27 mouse cellular contexts compared by ENCODE assay signal in the genomic region with DNA sequence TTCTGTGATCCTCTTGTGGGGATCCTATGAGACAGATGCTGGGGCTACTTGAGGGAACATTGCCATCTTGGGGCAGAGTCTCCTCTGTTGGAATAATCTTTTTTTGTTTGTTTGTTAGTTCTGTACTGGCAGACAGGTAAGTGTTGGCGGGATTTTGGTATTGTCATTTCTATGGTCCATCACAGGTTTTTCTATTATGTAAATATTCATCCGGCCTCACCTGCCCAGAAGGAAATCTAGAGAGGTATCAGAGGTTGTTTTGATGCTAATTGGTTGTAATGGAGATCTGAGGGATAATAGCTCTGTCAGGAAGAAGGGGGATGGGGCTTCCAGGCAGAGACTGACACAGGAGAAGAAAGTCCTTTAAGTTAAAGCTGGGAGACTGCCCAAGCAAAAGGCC. TPM values are rescaled to one million over a fixed set of nuclear protein-coding genes. Genes with fewer than 3 reads are reported as not detected.
DNase-seq lines count a peak whose midpoint lies in the region; TF ChIP-seq lines count a peak whose summit lies in the region.
"Had no signal": no experiment of that assay in that cellular context is flagged by ENCODE, and none has a peak within 500 bp of the region (broad histone marks: within the 10 kb centered on the region; RNA-seq: fewer than 3 reads in every experiment).

No protein-coding gene starts in this region.

- H3K4me3 ChIP-seq in heart, embryonic 10.5 days = no peak overlapping the region
- H3K4me3 ChIP-seq in MEL (ENCODE audit: control insufficient read depth in 1 of 2, insufficient read depth in 1 of 2, low read depth in 2 of 2, low read length in 2 of 2) = no peak overlapping the region
- H3K4me3 ChIP-seq in cerebellum, adult 2 months (replicated peaks; ENCODE audit: insufficient read depth, low read depth, low read length) = no peak overlapping the region
- H3K4me3 ChIP-seq: embryonic facial prominence, embryonic 13.5 days; embryonic facial prominence, embryonic 15.5 days; erythroblast, embryonic 14.5 days; forebrain, embryonic 10.5 days; forebrain, embryonic 12.5 days had no signal

- no peak for TF ChIP-seq RAD21 in MEL (IDR thresholded peaks at IDR 0.05; ENCODE audit: low read depth, low read length)

- peak overlapping the region; percentile 42 for H3K9ac ChIP-seq in MEL (ENCODE audit: control insufficient read depth, low read depth, low read length, poor library complexity, severe bottlenecking)
- H3K9ac ChIP-seq: embryonic facial prominence, embryonic 13.5 days; embryonic facial prominence, embryonic 15.5 days; forebrain, embryonic 12.5 days had no signal

- no peak for TF ChIP-seq EP300 in MEL (IDR thresholded peaks at IDR 0.05; ENCODE audit: low read depth in 1 of 2, low read length in 2 of 2)

- H3K4me1 ChIP-seq in heart, embryonic 10.5 days = no peaks in the 10 kb centered on the region
- H3K4me1 ChIP-seq in MEL (ENCODE audit: control insufficient read depth in 1 of 2, insufficient read depth in 2 of 2, low read length in 2 of 2) = peaks cover 10 to 30% of the 10 kb centered on the region in 2 experiments
- no peaks in the 10 kb centered on the region for H3K4me1 ChIP-seq in cerebellum, adult 2 months (ENCODE audit: control insufficient read depth, insufficient read depth, low read length)
- H3K4me1 ChIP-seq: embryonic facial prominence, embryonic 13.5 days; embryonic facial prominence, embryonic 15.5 days; forebrain, embryonic 10.5 days; forebrain, embryonic 12.5 days had no signal

- no peaks in the 10 kb centered on the region for H3K27me3 ChIP-seq in heart, embryonic 10.5 days (ENCODE audit: insufficient read depth, poor library complexity, severe bottlenecking)
- no peaks in the 10 kb centered on the region for H3K27me3 ChIP-seq in MEL (ENCODE audit: control insufficient read depth in 1 of 2, insufficient read depth in 2 of 2, low read length in 2 of 2)
- H3K27me3 ChIP-seq in cerebellum, adult 2 months (ENCODE audit: control insufficient read depth, insufficient read depth, low read length) = no peaks in the 10 kb centered on the region
- H3K27me3 ChIP-seq: embryonic facial prominence, embryonic 13.5 days; embryonic facial prominence, embryonic 15.5 days; forebrain, embryonic 12.5 days; Patski had no signal

- no peak for TF ChIP-seq POLR2A in MEL (IDR thresholded peaks at IDR 0.05; ENCODE audit: control insufficient read depth in 1 of 2, insufficient read depth in 1 of 2, low read depth in 1 of 2, low read length in 2 of 2, poor library complexity in 1 of 2)
- no peak for TF ChIP-seq POLR2A in cerebellum, adult 2 months (IDR thresholded peaks at IDR 0.05; ENCODE audit: borderline replicate concordance, insufficient read depth, low read length)

- no peak for TF ChIP-seq CTCF in MEL (IDR thresholded peaks at IDR 0.05 in 2 of 3, conservative IDR thresholded peaks at IDR 0.05 in 1 of 3; ENCODE audit: control insufficient read depth in 1 of 3, insufficient read depth in 1 of 3, low read depth in 2 of 3, low read length in 3 of 3, poor library complexity in 1 of 3, severe bottlenecking in 1 of 3)
- TF ChIP-seq CTCF in cerebellum, adult 2 months (IDR thresholded peaks at IDR 0.05; ENCODE audit: borderline replicate concordance, insufficient read depth, low read depth, low read length) = no peak

- H3K9me3 ChIP-seq in heart, embryonic 10.5 days = no peaks in the 10 kb centered on the region
- H3K9me3 ChIP-seq in MEL (replicated peaks; ENCODE audit: insufficient read depth, low read length) = no peaks in the 10 kb centered on the region
- H3K9me3 ChIP-seq: embryonic facial prominence, embryonic 13.5 days; embryonic facial prominence, embryonic 15.5 days; forebrain, embryonic 10.5 days; forebrain, embryonic 12.5 days had no signal

- peak; percentile 14 for DNase-seq in heart, embryonic 10.5 days (ENCODE audit: low spot score)
- no peak for DNase-seq in heart, postnatal 14 days
- DNase-seq in ES-CJ7 (ENCODE audit: low read depth, low spot score) (peak; percentile 81), MEL (ENCODE audit: low read depth, low spot score) (no peak), ZHBTc4 (ENCODE audit: low read depth, low spot score) (peak; percentile 35)
- no peak for DNase-seq in cerebellum, adult 2 months
- DNase-seq in thymus, postnatal 25 days = no peak
- DNase-seq in testis, postnatal 14 days (ENCODE audit: low spot score) = no peak
- DNase-seq: adrenal gland, adult 8-10 months; adrenal gland, postnatal 14 days; adrenal gland, postnatal 36 days; B cell, adult 2 months; cerebellum, adult 11-12 months; cerebellum, adult 8-10 months; cerebellum, adult 9-11 months; cerebellum, postnatal 14 days; cerebellum, postnatal 36 days; embryo, embryonic 11 days had no signal

- intact Hi-C loops in heart, postnatal 14 days (cut with DNase I) = no loop called here

- H3K36me3 ChIP-seq in heart, embryonic 10.5 days = no peaks in the 10 kb centered on the region
- peaks cover 0 to 19% of the 10 kb centered on the region in 2 experiments; a peak in 2 of 4 replicates for H3K36me3 ChIP-seq in MEL (ENCODE audit: control insufficient read depth in 1 of 2, insufficient read depth in 2 of 2, low read length in 2 of 2)
- H3K36me3 ChIP-seq: embryonic facial prominence, embryonic 13.5 days; embryonic facial prominence, embryonic 15.5 days; forebrain, embryonic 10.5 days; forebrain, embryonic 12.5 days had no signal

- H3K27ac ChIP-seq in heart, embryonic 10.5 days = no peak overlapping the region
- peak overlapping the region; percentile 70 for H3K27ac ChIP-seq in MEL (ENCODE audit: control insufficient read depth, low read depth, low read length)
- H3K27ac ChIP-seq in cerebellum, adult 2 months (ENCODE audit: insufficient read depth, low read length) = no peak overlapping the region
- H3K27ac ChIP-seq: embryonic facial prominence, embryonic 13.5 days; embryonic facial prominence, embryonic 15.5 days; forebrain, embryonic 10.5 days; forebrain, embryonic 12.5 days had no signal

- WGBS in heart, embryonic 10.5 days = 63% methylated on average over 2 of the region's 2 CpGs
- WGBS in cerebellum, adult 2 months = 81% methylated on average over 2 of the region's 2 CpGs

- H3K79me2 ChIP-seq in MEL (ENCODE audit: control insufficient read depth, insufficient read depth, low read length, poor library complexity) = no peaks in the 10 kb centered on the region

TF ChIP-seq in MEL, 35 proteins besides CTCF, POLR2A, EP300 and RAD21:
- TF ChIP-seq MEF2A (IDR thresholded peaks at IDR 0.05; ENCODE audit: extremely low read depth, insufficient replicate concordance, low read depth, low read length, poor library complexity, severe bottlenecking) (no peak), MAX (IDR thresholded peaks at IDR 0.05; ENCODE audit: low read length) (no peak), TBP (IDR thresholded peaks at IDR 0.05; ENCODE audit: low read depth, low read length) (no peak), POLR2AphosphoS5 (IDR thresholded peaks at IDR 0.05; ENCODE audit: borderline replicate concordance, low read depth, low read length) (no peak), MXI1 (IDR thresholded peaks at IDR 0.05; ENCODE audit: low read depth, low read length) (no peak), TAL1 (IDR thresholded peaks at IDR 0.05; ENCODE audit: low read length) (no peak), ZKSCAN1 (IDR thresholded peaks at IDR 0.05; ENCODE audit: low read depth, low read length) (no peak), TCF12 (IDR thresholded peaks at IDR 0.05; ENCODE audit: low read depth, low read length) (no peak), ZMIZ1 (IDR thresholded peaks at IDR 0.05; ENCODE audit: low read depth, low read length) (no peak)
TF ChIP-seq in MEL: peak in this region for 0.

RNA-seq across cellular contexts. Expression of gene Siglecf, which starts 7.1 kb away (rescaled TPM):
- 0.09 and 0.51 TPM in 2 replicates for polyA plus RNA-seq in heart, embryonic 10.5 days (2016; fragmentation: Nextera tagmentation; extraction: Ambion mirVana)
- not detected for total RNA-seq in heart, postnatal 14 days (2021)
- total RNA-seq in MEL (2012; rRNA removed) = 22.6 and 22.7 TPM in 2 replicates
- polyA plus RNA-seq in MEL (2012; ENCODE audit: insufficient read depth in 1 of 2, insufficient read length in 2 of 2, low read depth in 1 of 2, low replicate concordance in 2 of 2, missing spikeins in 1 of 2) = 10 to 100 TPM in 1 of 2 experiments, not detected in 1; 26.7 TPM
- 0.14 and 0.31 TPM in 2 replicates for polyA plus RNA-seq in cerebellum, adult 2 months (2012; rRNA removed)
- total RNA-seq: adrenal gland, adult 18-20 months; adrenal gland, adult 8-10 months; adrenal gland, postnatal 14 days had no signal
- polyA plus RNA-seq: activated CD4-positive, CD25-positive, alpha-beta regulatory T cell, adult 4 months; erythroblast, embryonic 14.5 days; forebrain, embryonic 14.5 days; Patski had no signal

RNA-seq across cellular contexts. Expression of gene Zfp715, which starts 30.9 kb away (rescaled TPM):
- 9.1 and 9.5 TPM in 2 replicates for polyA plus RNA-seq in heart, embryonic 10.5 days (2016; fragmentation: Nextera tagmentation; extraction: Ambion mirVana)
- 10 to 100 TPM; 17.3 to 17.6 TPM for total RNA-seq in heart, postnatal 14 days (2021)
- total RNA-seq in MEL (2012; rRNA removed) = 10.5 and 11.7 TPM in 2 replicates
- 1 to 10 TPM in 1 of 2 experiments, not detected in 1; 8.3 TPM for polyA plus RNA-seq in MEL (2012; ENCODE audit: insufficient read depth in 1 of 2, insufficient read length in 2 of 2, low read depth in 1 of 2, low replicate concordance in 2 of 2, missing spikeins in 1 of 2)
- polyA plus RNA-seq in cerebellum, adult 2 months (2012; rRNA removed) = 17.1 and 19.5 TPM in 2 replicates

Comparison
In these comparisons a context has a peak if more than half of its experiments do, and no peak if none do; other contexts are left out.
1. DNase-seq: peak in heart, embryonic 10.5 days (single experiment), ES-CJ7 (single experiment) and ZHBTc4 (single experiment); none in heart, postnatal 14 days (0 of 2), MEL (single experiment), cerebellum, adult 2 months (0 of 2), thymus, postnatal 25 days (single experiment) and testis, postnatal 14 days (single experiment).